Mouse (Mus musculus) forebrain, embryonic 10.5 days (tissue): ENCODE results near the gene Aldh1a1. TPM values are rescaled to one million over a fixed set of nuclear protein-coding genes. Genes with fewer than 3 reads are reported as not detected.

Experiments
- DNase-seq: peaks from one replicate; pipeline ENCODE4 v3.0.0-alpha.2; 2017; ENCODE audit warnings: low spot score; ENCODE audit errors: extremely low spot score
- H3K27ac ChIP-seq: fragments of 300-500 bp; sonication (generic); 2 replicates; pipeline ENCODE4 v1.5.1; 2016; ENCODE audit warnings: mild to moderate bottlenecking
- H3K27me3 ChIP-seq: fragments of 300-500 bp; sonication (generic); 2 replicates; pipeline ENCODE4 v1.6.1; 2016; ENCODE audit warnings: mild to moderate bottlenecking; ENCODE audit not compliant: poor library complexity, severe bottlenecking
- H3K36me3 ChIP-seq: fragments of 300-500 bp; sonication (generic); replicated peaks from 2 replicates; pipeline ENCODE4 v1.6.1; 2016; ENCODE audit warnings: mild to moderate bottlenecking, moderate library complexity
- H3K4me1 ChIP-seq: fragments of 300-500 bp; sonication (generic); 2 replicates; pipeline ENCODE4 v1.6.1; 2016
- H3K4me3 ChIP-seq: fragments of 300-500 bp; sonication (generic); 2 replicates; pipeline ENCODE4 v1.5.1; 2016; ENCODE audit warnings: mild to moderate bottlenecking, moderate library complexity
- H3K9me3 ChIP-seq: fragments of 300-500 bp; sonication (generic); 2 replicates; pipeline ENCODE4 v1.6.1; 2016; ENCODE audit warnings: mild to moderate bottlenecking, moderate library complexity
- WGBS: fragments of 180-500 bp; shearing (Covaris S2); methylation state at CpG from one replicate; pipeline ENCODE4 v1.1.7; 2016; 5-methylcytosine and 5-hydroxymethylcytosine counted together
- polyA plus RNA-seq: library from polyadenylated mRNA; unstranded; fragments of >200 nt; fragmentation: Nextera tagmentation; extraction: Ambion mirVana; gene quantifications from 2 replicates; pipeline ENCODE4 v1.2.1, GENCODE M21; 2016

Aldh1a1 gene
- polyA plus RNA-seq, 1 experiment from 2014 or later = 0.89 TPM

- 79% methylated on average over 3 of the region's 3 CpGs for WGBS
- no peaks in the 10 kb centered on the region for H3K36me3 ChIP-seq
- no peak overlapping the region for H3K4me3 ChIP-seq
- no peaks in the 10 kb centered on the region for H3K9me3 ChIP-seq
- no peaks in the 10 kb centered on the region for H3K4me1 ChIP-seq
- no peaks in the 10 kb centered on the region for H3K27me3 ChIP-seq
- no peak overlapping the region for H3K27ac ChIP-seq
- DNase-seq = no peak
Measured at GRCm38 (mm10) chr19:20558952-20559351, 66.4 kb downstream of the Aldh1a1 start.

GRCm38 (mm10) chr19:20559952-20560351, 67.4 kb downstream of the Aldh1a1 start:
- Histone ChIP-seq H3K27me3 (no peaks in the 10 kb centered on the region), H3K9me3 (no peaks in the 10 kb centered on the region), H3K4me1 (no peaks in the 10 kb centered on the region), H3K36me3 (no peaks in the 10 kb centered on the region), H3K4me3 (no peak overlapping the region), H3K27ac (no peak overlapping the region)
- DNase-seq = no peak
- 86% methylated on average over 2 of the region's 2 CpGs for WGBS

GRCm38 (mm10) chr19:20562396-20562795, 69.9 kb downstream of the Aldh1a1 start:
- DNase-seq = no peak
- no peaks in the 10 kb centered on the region for H3K4me1 ChIP-seq
- no peaks in the 10 kb centered on the region for H3K27me3 ChIP-seq
- no peaks in the 10 kb centered on the region for H3K9me3 ChIP-seq
- H3K27ac ChIP-seq = no peak overlapping the region
- H3K36me3 ChIP-seq = no peaks in the 10 kb centered on the region
- no peak overlapping the region for H3K4me3 ChIP-seq

GRCm38 (mm10) chr19:20566294-20566693, 73.8 kb downstream of the Aldh1a1 start:
- H3K9me3 ChIP-seq = no peaks in the 10 kb centered on the region
- 86% methylated on average over 4 of the region's 4 CpGs for WGBS

GRCm38 (mm10) chr19:20567039-20567438, 74.5 kb downstream of the Aldh1a1 start:
- WGBS = 96% methylated on average over 2 of the region's 2 CpGs

More at GRCm38 (mm10) chr19:20566294-20566693, 73.8 kb downstream of the Aldh1a1 start:
- DNase-seq = no peak
- Histone ChIP-seq H3K27me3 (no peaks in the 10 kb centered on the region), H3K27ac (no peak overlapping the region), H3K4me3 (no peak overlapping the region), H3K4me1 (no peaks in the 10 kb centered on the region), H3K36me3 (no peaks in the 10 kb centered on the region)

GRCm38 (mm10) chr19:20576984-20577383, 84.5 kb downstream of the Aldh1a1 start:
- H3K36me3 ChIP-seq = no peaks in the 10 kb centered on the region
- H3K4me3 ChIP-seq = no peak overlapping the region
- H3K27ac ChIP-seq = no peak overlapping the region
- no peak for DNase-seq
- H3K27me3 ChIP-seq = no peaks in the 10 kb centered on the region
- no peaks in the 10 kb centered on the region for H3K4me1 ChIP-seq
- 85% methylated on average over 3 of the region's 3 CpGs for WGBS
- H3K9me3 ChIP-seq = no peaks in the 10 kb centered on the region

More at GRCm38 (mm10) chr19:20567039-20567438, 74.5 kb downstream of the Aldh1a1 start:
- Histone ChIP-seq H3K4me3 (no peak overlapping the region), H3K27me3 (no peaks in the 10 kb centered on the region), H3K27ac (no peak overlapping the region), H3K4me1 (no peaks in the 10 kb centered on the region), H3K36me3 (no peaks in the 10 kb centered on the region), H3K9me3 (no peaks in the 10 kb centered on the region)
- DNase-seq = no peak

- no peak for DNase-seq
- Histone ChIP-seq H3K27ac (no peak overlapping the region), H3K9me3 (no peaks in the 10 kb centered on the region), H3K4me1 (no peaks in the 10 kb centered on the region), H3K4me3 (no peak overlapping the region), H3K36me3 (no peaks in the 10 kb centered on the region), H3K27me3 (no peaks in the 10 kb centered on the region)
- WGBS = 87% methylated on average over 5 of the region's 5 CpGs
Measured at GRCm38 (mm10) chr19:20577429-20577828, 84.9 kb downstream of the Aldh1a1 start.

GRCm38 (mm10) chr19:20599951-20600350, 107.4 kb downstream of the Aldh1a1 start:
- Histone ChIP-seq H3K27ac (no peak overlapping the region), H3K9me3 (no peaks in the 10 kb centered on the region), H3K4me1 (no peaks in the 10 kb centered on the region), H3K4me3 (no peak overlapping the region), H3K27me3 (no peaks in the 10 kb centered on the region), H3K36me3 (no peaks in the 10 kb centered on the region)
- no peak for DNase-seq

GRCm38 (mm10) chr19:20601739-20602138, 109.2 kb downstream of the Aldh1a1 start:
- no peaks in the 10 kb centered on the region for H3K36me3 ChIP-seq
- no peak overlapping the region for H3K4me3 ChIP-seq
- H3K4me1 ChIP-seq = no peaks in the 10 kb centered on the region
- H3K27ac ChIP-seq = no peak overlapping the region
- no peaks in the 10 kb centered on the region for H3K9me3 ChIP-seq
- 60% methylated on average over 3 of the region's 3 CpGs for WGBS
- no peaks in the 10 kb centered on the region for H3K27me3 ChIP-seq
- no peak for DNase-seq

- H3K36me3 ChIP-seq = no peaks in the 10 kb centered on the region
- 81% methylated on average over 1 of the region's 1 CpGs for WGBS
- H3K27me3 ChIP-seq = no peaks in the 10 kb centered on the region
- H3K27ac ChIP-seq = no peak overlapping the region
- H3K4me1 ChIP-seq = no peaks in the 10 kb centered on the region
- H3K4me3 ChIP-seq = no peak overlapping the region
- DNase-seq = no peak
- H3K9me3 ChIP-seq = no peaks in the 10 kb centered on the region
Measured at GRCm38 (mm10) chr19:20603212-20603611, 110.7 kb downstream of the Aldh1a1 start.

- H3K27ac ChIP-seq = no peak overlapping the region
- H3K4me1 ChIP-seq = no peaks in the 10 kb centered on the region
- WGBS = 80% methylated on average over 2 of the region's 2 CpGs
- no peaks in the 10 kb centered on the region for H3K9me3 ChIP-seq
- no peaks in the 10 kb centered on the region for H3K36me3 ChIP-seq
- H3K4me3 ChIP-seq = no peak overlapping the region
- no peaks in the 10 kb centered on the region for H3K27me3 ChIP-seq
- no peak for DNase-seq
Measured at GRCm38 (mm10) chr19:20603866-20604265, 111.4 kb downstream of the Aldh1a1 start.

GRCm38 (mm10) chr19:20614252-20614930, 121.9 kb downstream of the Aldh1a1 start:
- Histone ChIP-seq H3K9me3 (no peaks in the 10 kb centered on the region), H3K4me1 (no peaks in the 10 kb centered on the region), H3K27me3 (no peaks in the 10 kb centered on the region), H3K27ac (no peak overlapping the region), H3K36me3 (no peaks in the 10 kb centered on the region), H3K4me3 (no peak overlapping the region)
- no peak for DNase-seq
- 89% methylated on average over 3 of the region's 3 CpGs for WGBS

- H3K4me3 ChIP-seq = no peak overlapping the region
- 59% methylated on average over 2 of the region's 2 CpGs for WGBS
- H3K4me1 ChIP-seq = peaks cover 7% of the 10 kb centered on the region; the same call in 1 of the 2 replicates
- DNase-seq = no peak
- H3K27me3 ChIP-seq = no peaks in the 10 kb centered on the region
- no peaks in the 10 kb centered on the region for H3K9me3 ChIP-seq
- H3K27ac ChIP-seq = no peak overlapping the region
- no peaks in the 10 kb centered on the region for H3K36me3 ChIP-seq
Measured at GRCm38 (mm10) chr19:20622434-20622833, 129.9 kb downstream of the Aldh1a1 start.

- Histone ChIP-seq H3K4me1 (peaks cover 7% of the 10 kb centered on the region; the same call in 1 of the 2 replicates), H3K9me3 (no peaks in the 10 kb centered on the region), H3K4me3 (no peak overlapping the region), H3K27me3 (no peaks in the 10 kb centered on the region), H3K27ac (no peak overlapping the region), H3K36me3 (no peaks in the 10 kb centered on the region)
- WGBS = 70% methylated on average over 10 of the region's 10 CpGs
- DNase-seq = no peak
Measured at GRCm38 (mm10) chr19:20623416-20623815, 130.9 kb downstream of the Aldh1a1 start.
